Mouse (Mus musculus): ENCODE results near the gene Boc.

- TF ChIP-seq CTCF (IDR thresholded peaks at IDR 0.05; ENCODE audit: borderline replicate concordance, insufficient read depth, low read length) (no peak), POLR2A (IDR thresholded peaks at IDR 0.05; ENCODE audit: low read depth, low read length) (no peak)
Measured at GRCm38 (mm10) chr16:44510521-44511213, 48.0 kb downstream of the Boc start.
